Comparison of ENCODE assay signal across 9 mouse cellular contexts in genomic region chr1:41897768-41898330, GRCm38 (mm10).
DNase-seq lines count a peak whose midpoint lies in the region; ATAC-seq and TF ChIP-seq lines count a peak whose summit lies in the region.
"Had no signal": no experiment of that assay in that cellular context is flagged by ENCODE, and none has a peak within 500 bp of the region (broad histone marks: within the 10 kb centered on the region; RNA-seq: fewer than 3 reads in every experiment).

No protein-coding gene starts in this region.

- H3K4me2 ChIP-seq in heart, postnatal 0 days (ENCODE audit: low read depth, low read length): no peak overlapping the region
- no peak overlapping the region for H3K4me2 ChIP-seq in heart, embryonic 11.5 days
- no peak overlapping the region for H3K4me2 ChIP-seq in stomach, postnatal 0 days (replicated peaks; ENCODE audit: low read depth)
- H3K4me2 ChIP-seq: midbrain, embryonic 12.5 days had no signal

- TF ChIP-seq CTCF in heart, postnatal 0 days (IDR thresholded peaks at IDR 0.05; ENCODE audit: low read depth): peak; percentile 55
- peak; percentile 60 for TF ChIP-seq CTCF in stomach, postnatal 0 days (IDR thresholded peaks at IDR 0.05; ENCODE audit: low read depth)

- no peak overlapping the region for H3K9ac ChIP-seq in heart, postnatal 0 days (replicated peaks; ENCODE audit: low read depth, low read length)
- no peak overlapping the region for H3K9ac ChIP-seq in heart, embryonic 11.5 days (ENCODE audit: low read depth, low read length)
- no peak overlapping the region for H3K9ac ChIP-seq in stomach, postnatal 0 days (ENCODE audit: low read length)
- H3K9ac ChIP-seq: midbrain, embryonic 12.5 days had no signal

- intact Hi-C loops in gastrocnemius, postnatal 36 days (cut with DNase I): loop anchor here (10.0 kb wide), 1 partner anchor 797 kb away; the partner anchor contains the start of gene Pou3f3

- no peak overlapping the region for H3K27ac ChIP-seq in heart, postnatal 0 days (ENCODE audit: low read depth)
- no peak overlapping the region for H3K27ac ChIP-seq in heart, embryonic 11.5 days (ENCODE audit: low read depth, low read length)
- H3K27ac ChIP-seq in stomach, postnatal 0 days (replicated peaks): no peak overlapping the region
- H3K27ac ChIP-seq: midbrain, embryonic 12.5 days had no signal

- no peak for ATAC-seq in heart, postnatal 0 days (ENCODE audit: insufficient read depth, low read depth)
- no peak for ATAC-seq in heart, embryonic 11.5 days (replicated peaks; ENCODE audit: insufficient number of reproducible peaks, low FRiP score, low TSS enrichment)
- ATAC-seq in stomach, postnatal 0 days (ENCODE audit: low FRiP score, low TSS enrichment): no peak

- no peaks in the 10 kb centered on the region for H3K27me3 ChIP-seq in heart, postnatal 0 days (ENCODE audit: control insufficient read depth, insufficient read depth, low read length)
- no peaks in the 10 kb centered on the region for H3K27me3 ChIP-seq in heart, embryonic 11.5 days (ENCODE audit: control insufficient read depth, insufficient read depth, low read length)
- H3K27me3 ChIP-seq in stomach, postnatal 0 days (ENCODE audit: control insufficient read depth, insufficient read depth, low read length): no peaks in the 10 kb centered on the region
- H3K27me3 ChIP-seq: midbrain, embryonic 12.5 days had no signal

- no peak overlapping the region for H3K4me3 ChIP-seq in heart, postnatal 0 days (ENCODE audit: low read depth, low read length)
- H3K4me3 ChIP-seq in heart, embryonic 11.5 days (ENCODE audit: low read depth, low read length): no peak overlapping the region
- H3K4me3 ChIP-seq in stomach, postnatal 0 days (ENCODE audit: low read depth, low read length): no peak overlapping the region
- H3K4me3 ChIP-seq: midbrain, embryonic 12.5 days had no signal

- no peak for DNase-seq in heart, postnatal 0 days (ENCODE audit: low spot score)
- peak; percentile 63 to 68 for DNase-seq in right cerebral cortex, postnatal 10 days (ENCODE audit: low spot score in 2 of 2)
- DNase-seq in right cerebral cortex, adult 18-20 months: no peak
- DNase-seq in kidney, postnatal 10 days: peak; percentile 38
- DNase-seq in stomach, postnatal 0 days (ENCODE audit: low spot score): no peak
- no peak for DNase-seq in urinary bladder, postnatal 14 days (ENCODE audit: low spot score)
- DNase-seq in gastrocnemius, postnatal 36 days: no peak

- no peak for TF ChIP-seq EP300 in heart, postnatal 0 days (IDR thresholded peaks at IDR 0.05; ENCODE audit: low read depth)
- no peak for TF ChIP-seq EP300 in stomach, postnatal 0 days (optimal IDR thresholded peaks at IDR 0.05)

- 69% methylated on average over 4 of the region's 4 CpGs for whole genome bisulfite sequencing in heart, postnatal 0 days
- WGBS in heart, embryonic 11.5 days (ENCODE audit: insufficient replicate concordance): 68% methylated on average over 4 of the region's 4 CpGs
- WGBS in stomach, postnatal 0 days: 71% methylated on average over 4 of the region's 4 CpGs

- H3K9me3 ChIP-seq in heart, postnatal 0 days (replicated peaks; ENCODE audit: control insufficient read depth, low read length): no peaks in the 10 kb centered on the region
- H3K9me3 ChIP-seq in heart, embryonic 11.5 days (replicated peaks; ENCODE audit: control insufficient read depth, low read length): no peaks in the 10 kb centered on the region
- H3K9me3 ChIP-seq in stomach, postnatal 0 days (ENCODE audit: control insufficient read depth, low read length): no peaks in the 10 kb centered on the region
- H3K9me3 ChIP-seq: midbrain, embryonic 12.5 days had no signal

- H3K4me1 ChIP-seq in heart, postnatal 0 days (ENCODE audit: control insufficient read depth, insufficient read depth): no peaks in the 10 kb centered on the region
- no peaks in the 10 kb centered on the region for H3K4me1 ChIP-seq in heart, embryonic 11.5 days (ENCODE audit: control insufficient read depth, insufficient read depth, low read length)
- H3K4me1 ChIP-seq in stomach, postnatal 0 days (replicated peaks; ENCODE audit: control insufficient read depth, insufficient read depth): no peaks in the 10 kb centered on the region
- H3K4me1 ChIP-seq: midbrain, embryonic 12.5 days had no signal

- H3K36me3 ChIP-seq in heart, postnatal 0 days (replicated peaks; ENCODE audit: control insufficient read depth, insufficient read depth, low read length): no peaks in the 10 kb centered on the region
- H3K36me3 ChIP-seq in heart, embryonic 11.5 days (ENCODE audit: control insufficient read depth, insufficient read depth, low read length): no peaks in the 10 kb centered on the region
- H3K36me3 ChIP-seq in stomach, postnatal 0 days (ENCODE audit: control insufficient read depth, insufficient read depth, low read length): no peaks in the 10 kb centered on the region
- H3K36me3 ChIP-seq: midbrain, embryonic 12.5 days had no signal

Comparison
In these comparisons a context has a peak if more than half of its experiments do, and no peak if none do; other contexts are left out.
1. DNase-seq: peak in right cerebral cortex, postnatal 10 days (2 of 2) and kidney, postnatal 10 days (single experiment); none in heart, postnatal 0 days (single experiment), right cerebral cortex, adult 18-20 months (single experiment), stomach, postnatal 0 days (single experiment), urinary bladder, postnatal 14 days (single experiment) and gastrocnemius, postnatal 36 days (0 of 2).